Mouse (Mus musculus) CH12.LX (cell line): ENCODE measurements around the gene Casq1. TPM values are rescaled to one million over a fixed set of nuclear protein-coding genes. Genes with fewer than 3 reads are reported as not detected.

Experiments used
- DNase-seq: peaks from one replicate; pipeline ENCODE4 v3.0.0-alpha.2; 2013; ENCODE audit errors: extremely low read depth
- H3K27ac ChIP-seq: 2 replicates; pipeline ENCODE4 v1.5.1; 2012; ENCODE audit warnings: low read depth, mild to moderate bottlenecking, control low read depth, moderate library complexity; ENCODE audit not compliant: insufficient read depth
- H3K27me3 ChIP-seq: replicated peaks from 2 replicates; pipeline ENCODE3; 2012; ENCODE audit warnings: inconsistent platforms
- H3K36me3 ChIP-seq, 2 experiments: replicated peaks in 1 of 2; 2 replicates each; pipeline versions ENCODE3 to v1.6.1; 2012; ENCODE audit warnings: inconsistent platforms in 1 of 2, low read length in 1 of 2, mild to moderate bottlenecking in 1 of 2, mixed read lengths in 1 of 2, moderate library complexity in 1 of 2; ENCODE audit not compliant: control insufficient read depth in 1 of 2, insufficient read depth in 1 of 2
- H3K4me1 ChIP-seq, 2 experiments: 2 replicates each; pipeline ENCODE4 v1.6.1; 2012; ENCODE audit warnings: inconsistent platforms in 1 of 2, moderate library complexity in 1 of 2; ENCODE audit not compliant: insufficient read depth in 2 of 2, control insufficient read depth in 1 of 2
- H3K4me2 ChIP-seq: 2 replicates; pipeline ENCODE4 v1.6.1; 2012; ENCODE audit warnings: low read depth, mild to moderate bottlenecking, control low read depth; ENCODE audit not compliant: poor library complexity, insufficient read depth, severe bottlenecking
- H3K4me3 ChIP-seq, 3 experiments: fragments of 150-350 bp in 1 of 3; sonication (generic) in 1 of 3; replicated peaks in 1 of 3; 2 replicates each; pipeline versions ENCODE3 to v1.5.1; 2011 to 2012; ENCODE audit warnings: low read depth in 2 of 3, low read length in 2 of 3, mild to moderate bottlenecking in 2 of 3, moderate library complexity in 2 of 3, control low read depth in 1 of 3, improper control_type of control experiment in 1 of 3, inconsistent platforms in 1 of 3, mixed read lengths in 1 of 3; ENCODE audit not compliant: poor library complexity in 1 of 3
- H3K79me2 ChIP-seq: replicated peaks from 2 replicates; pipeline ENCODE4 v1.6.1; 2012; ENCODE audit warnings: mild to moderate bottlenecking, moderate library complexity; ENCODE audit not compliant: control insufficient read depth, poor library complexity, insufficient read depth, severe bottlenecking; ENCODE audit errors: extremely low read depth
- H3K9ac ChIP-seq: 2 replicates; pipeline ENCODE4 v1.6.1; 2012; ENCODE audit warnings: low read depth, mild to moderate bottlenecking, control low read depth, moderate library complexity; ENCODE audit not compliant: insufficient read depth
- H3K9me3 ChIP-seq: replicated peaks from 2 replicates; pipeline ENCODE3; 2012; ENCODE audit warnings: low read length, inconsistent platforms, mixed read lengths
- BHLHE40 ChIP-seq: IDR thresholded peaks from 2 replicates; pipeline ENCODE4 v1.6.1; 2011; ENCODE audit warnings: mild to moderate bottlenecking, low read depth, low read length, improper control_type of control experiment
- CHD1 ChIP-seq: IDR thresholded peaks from 2 replicates; pipeline ENCODE4 v1.6.1; 2012; ENCODE audit warnings: low read depth, low read length, improper control_type of control experiment, inconsistent platforms
- CHD2 ChIP-seq: IDR thresholded peaks from 2 replicates; pipeline ENCODE4 v1.6.1; 2011; ENCODE audit warnings: low read length, improper control_type of control experiment
- CTCF ChIP-seq, 2 experiments: IDR thresholded peaks in 1 of 2; conservative IDR thresholded peaks in 1 of 2; 2 replicates each; pipeline ENCODE4 v1.5.1; 2011 to 2012; ENCODE audit warnings: low read depth in 2 of 2, low read length in 2 of 2, improper control_type of control experiment in 1 of 2, inconsistent platforms in 1 of 2, mild to moderate bottlenecking in 1 of 2, moderate library complexity in 1 of 2
- E2F4 ChIP-seq: IDR thresholded peaks from 2 replicates; pipeline ENCODE4 v1.6.1; 2011; ENCODE audit warnings: low read depth, low read length, improper control_type of control experiment; ENCODE audit not compliant: insufficient replicate concordance
- ELF1 ChIP-seq: IDR thresholded peaks from 2 replicates; pipeline ENCODE4 v1.6.1; 2014; ENCODE audit warnings: low read depth, mild to moderate bottlenecking, inconsistent platforms, low read length, improper control_type of control experiment
- EP300 ChIP-seq: IDR thresholded peaks from 2 replicates; pipeline ENCODE4 v1.6.1; 2011; ENCODE audit warnings: low read length, improper control_type of control experiment
- IRF4 ChIP-seq: IDR thresholded peaks from 2 replicates; pipeline ENCODE4 v1.6.1; 2014; ENCODE audit warnings: low read depth, mild to moderate bottlenecking, inconsistent platforms, low read length, improper control_type of control experiment
- JUN ChIP-seq: IDR thresholded peaks from 2 replicates; pipeline ENCODE4 v1.6.1; 2011; ENCODE audit warnings: low read depth, mild to moderate bottlenecking, low read length, improper control_type of control experiment, moderate library complexity; ENCODE audit not compliant: insufficient read depth
- KAT2A ChIP-seq: IDR thresholded peaks from 2 replicates; pipeline ENCODE4 v1.6.1; 2012; ENCODE audit warnings: low read length, improper control_type of control experiment, inconsistent platforms; ENCODE audit not compliant: insufficient replicate concordance
- MEF2A ChIP-seq: IDR thresholded peaks from 2 replicates; pipeline ENCODE4 v1.6.1; 2014; ENCODE audit warnings: low read depth, mild to moderate bottlenecking, inconsistent platforms, low read length, improper control_type of control experiment, borderline replicate concordance
- MXI1 ChIP-seq: IDR thresholded peaks from 2 replicates; pipeline ENCODE4 v1.6.1; 2011; ENCODE audit warnings: mild to moderate bottlenecking, low read depth, low read length, improper control_type of control experiment
- NELFE ChIP-seq: IDR thresholded peaks from 2 replicates; pipeline ENCODE4 v1.6.1; 2011; ENCODE audit warnings: low read depth, low read length, improper control_type of control experiment
- SIN3A ChIP-seq: IDR thresholded peaks from 2 replicates; pipeline ENCODE4 v1.6.1; 2012; ENCODE audit warnings: low read length, improper control_type of control experiment, inconsistent platforms
- SMC3 ChIP-seq: IDR thresholded peaks from 2 replicates; pipeline ENCODE4 v1.6.1; 2011; ENCODE audit warnings: low read depth, low read length, improper control_type of control experiment
- TBP ChIP-seq: conservative IDR thresholded peaks from 2 replicates; pipeline ENCODE4 v1.6.1; 2011; ENCODE audit warnings: low read depth, low read length, improper control_type of control experiment
- TCF12 ChIP-seq: IDR thresholded peaks from 2 replicates; pipeline ENCODE4 v1.6.1; 2014; ENCODE audit warnings: low read depth, mild to moderate bottlenecking, inconsistent platforms, low read length, improper control_type of control experiment
- UBTF ChIP-seq: IDR thresholded peaks from 2 replicates; pipeline ENCODE4 v1.6.1; 2012; ENCODE audit warnings: low read depth, mild to moderate bottlenecking, inconsistent platforms, low read length, improper control_type of control experiment, moderate library complexity
- USF1 ChIP-seq: IDR thresholded peaks from 2 replicates; pipeline ENCODE4 v1.6.1; 2014; ENCODE audit warnings: low read depth, mild to moderate bottlenecking, inconsistent platforms, low read length, improper control_type of control experiment
- USF2 ChIP-seq: conservative IDR thresholded peaks from 2 replicates; pipeline ENCODE4 v1.6.1; 2011; ENCODE audit warnings: low read depth, low read length, improper control_type of control experiment
- ZKSCAN1 ChIP-seq: IDR thresholded peaks from 2 replicates; pipeline ENCODE4 v1.6.1; 2012; ENCODE audit warnings: low read depth, inconsistent platforms, low read length, improper control_type of control experiment, borderline replicate concordance
- dilution Hi-C: fragments of 300-500 bp; cut with MboI; formaldehyde crosslinking; loops from 2 replicates; pipeline ENCODE4 v1.14.3; 2020; ENCODE audit warnings: low sequenced_read_pairs; ENCODE audit not compliant: extremely low pct_unique_long_range_greater_than_20kb, extremely low pct_ligation_motif_present
- in situ Hi-C: fragments of 300-500 bp; cut with MboI; formaldehyde crosslinking; loops from 3 replicates; pipeline ENCODE4 v1.14.3; 2019; ENCODE audit warnings: low sequenced_read_pairs, low pct_ligation_motif_present, low pct_unique_long_range_greater_than_20kb, mixed read lengths
- polyA plus RNA-seq: library from polyadenylated mRNA; unstranded; fragments of >175 nt; gene quantifications from 2 replicates; pipeline ENCODE4 v1.2.1, GENCODE M21; 2012; ENCODE audit warnings: low read depth; ENCODE audit not compliant: insufficient read length
- total RNA-seq, 2 experiments: library from RNA; depleted of rRNA; stranded (reverse); fragments of 300-350 nt in 1 of 2; fragments of >200 nt in 1 of 2; gene quantifications; 2 replicates each; pipeline ENCODE4 v1.2.3; 2012 to 2014

The Casq1 gene
- total and polyA plus RNA-seq, 3 experiments = 0.21 to 0.96 TPM; not detected in 1

DNA sequence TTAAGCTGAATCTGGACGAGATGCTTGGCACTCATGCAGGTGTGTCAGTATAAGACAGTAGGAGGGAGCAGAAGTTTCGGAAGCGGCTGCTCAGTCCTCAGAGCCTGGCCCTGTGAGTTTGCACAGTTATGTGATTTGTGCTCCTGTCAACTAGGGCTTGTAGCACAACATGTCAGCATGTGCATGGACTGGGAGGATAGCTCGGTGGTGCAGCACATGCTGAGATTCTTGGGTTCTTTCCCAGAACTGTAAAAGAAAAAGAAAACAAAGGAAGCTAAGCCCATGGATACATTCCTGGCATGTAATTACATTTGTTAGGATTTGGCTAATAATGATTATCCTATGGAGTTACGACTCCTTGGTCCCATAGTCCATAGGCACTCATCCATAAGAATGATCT is 46.5 kb downstream of the Casq1 start:
- H3K27me3 ChIP-seq = no peaks in the 10 kb centered on the region
- in situ Hi-C loops = no loop called here
- no peak overlapping the region for H3K4me3 ChIP-seq
- H3K36me3 ChIP-seq = peaks cover 66 to 90% of the 10 kb centered on the region in 2 experiments
- DNase-seq = no peak
- no peaks in the 10 kb centered on the region; the same call in 1 of the 2 replicates for H3K79me2 ChIP-seq
- peaks cover 0 to 10% of the 10 kb centered on the region in 2 experiments; a peak in 1 of 4 replicates for H3K4me1 ChIP-seq
- no peak for TF ChIP-seq IRF4
- TF ChIP-seq ZKSCAN1 = no peak
- no peak for TF ChIP-seq CHD1
- no peak for TF ChIP-seq EP300
- TF ChIP-seq ELF1 = no peak
- TF ChIP-seq TCF12 = no peak
- H3K27ac ChIP-seq = no peak overlapping the region
- dilution Hi-C loops = no loop called here
- H3K9ac ChIP-seq = no peak overlapping the region
- peaks cover 1% of the 10 kb centered on the region for H3K9me3 ChIP-seq
- no peak overlapping the region for H3K4me2 ChIP-seq

DNA sequence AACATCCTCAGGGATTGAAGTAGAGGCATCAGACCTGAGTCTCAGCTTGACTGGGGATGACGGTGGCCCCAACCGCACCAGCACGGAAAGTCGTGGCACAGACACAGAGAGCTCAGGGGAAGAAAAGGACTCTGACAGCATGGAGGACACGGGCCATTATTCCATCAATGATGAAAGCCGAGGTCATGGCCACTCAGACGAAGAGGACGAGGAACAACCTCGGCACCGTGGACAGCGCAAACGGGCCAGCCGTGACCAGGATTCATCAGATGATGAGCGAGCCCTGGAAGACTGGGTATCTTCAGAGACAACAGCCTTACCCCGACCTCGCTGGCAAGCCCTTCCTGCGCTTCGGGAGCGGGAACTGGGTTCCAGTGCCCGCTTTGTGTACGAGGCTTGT is 47.3 kb downstream of the Casq1 start:
- no peak for TF ChIP-seq NELFE
- no peak for TF ChIP-seq CTCF (conservative IDR thresholded peaks at IDR 0.05 in 1 of 2, IDR thresholded peaks at IDR 0.05 in 1 of 2; ENCODE audit: low read depth in 2 of 2, low read length in 2 of 2)
- TF ChIP-seq MEF2A = no peak
- TF ChIP-seq KAT2A = no peak
- no peak for TF ChIP-seq CHD2
- no peak for TF ChIP-seq SMC3
- dilution Hi-C loops = no loop called here
- H3K27me3 ChIP-seq = no peaks in the 10 kb centered on the region
- H3K4me2 ChIP-seq = no peak overlapping the region
- H3K79me2 ChIP-seq = no peaks in the 10 kb centered on the region; the same call in 1 of the 2 replicates
- no peak overlapping the region for H3K4me3 ChIP-seq
- peaks cover 0 to 10% of the 10 kb centered on the region in 2 experiments; a peak in 1 of 4 replicates for H3K4me1 ChIP-seq
- peaks cover 1% of the 10 kb centered on the region for H3K9me3 ChIP-seq
- H3K27ac ChIP-seq = no peak overlapping the region
- DNase-seq = no peak
- no peak overlapping the region for H3K9ac ChIP-seq
- in situ Hi-C loops = no loop called here
- H3K36me3 ChIP-seq = peaks cover 66 to 90% of the 10 kb centered on the region in 2 experiments

DNA sequence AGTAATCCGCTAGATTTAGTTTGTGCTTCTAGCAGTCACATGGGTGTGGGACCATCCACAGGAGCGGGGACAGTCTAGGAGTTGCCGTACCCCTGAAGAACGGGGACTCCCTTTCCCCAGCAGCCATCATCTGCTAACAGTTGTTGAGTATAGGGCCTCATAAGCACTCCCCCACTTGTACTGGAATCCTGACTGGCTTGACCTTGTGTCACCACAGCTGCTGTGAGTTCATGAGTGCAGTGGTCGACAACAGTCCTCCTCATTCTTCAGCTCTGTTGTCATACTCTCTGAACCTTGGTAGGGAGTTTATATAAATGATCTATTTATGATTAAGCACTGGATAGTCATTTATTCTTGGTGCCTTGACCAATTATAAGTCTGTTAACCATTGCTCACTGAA is 49.9 kb downstream of the Casq1 start:
- Histone ChIP-seq H3K79me2 (peaks cover 3% of the 10 kb centered on the region), H3K27me3 (no peaks in the 10 kb centered on the region), H3K4me3 (no peak overlapping the region), H3K4me2 (no peak overlapping the region), H3K9ac (no peak overlapping the region), H3K9me3 (peaks cover 1% of the 10 kb centered on the region), H3K4me1 (peaks cover 0 to 10% of the 10 kb centered on the region in 2 experiments; a peak in 1 of 4 replicates), H3K36me3 (peaks cover 72 to 95% of the 10 kb centered on the region in 2 experiments), H3K27ac (no peak overlapping the region)
- in situ Hi-C loops (no loop called here), dilution Hi-C loops (no loop called here)
- DNase-seq = no peak
- TF ChIP-seq TBP (no peak), SIN3A (no peak), CHD1 (no peak), TCF12 (no peak), USF1 (no peak), BHLHE40 (no peak), CHD2 (no peak), MXI1 (no peak), UBTF (no peak), USF2 (no peak), CTCF (conservative IDR thresholded peaks at IDR 0.05 in 1 of 2, IDR thresholded peaks at IDR 0.05 in 1 of 2; ENCODE audit: low read depth in 2 of 2, low read length in 2 of 2) (no peak), JUN (no peak), E2F4 (no peak)
